Mouse (Mus musculus) layer of hippocampus, adult 8-10 months (tissue): ENCODE data around the gene Tmem9. TPM values are rescaled to one million over a fixed set of nuclear protein-coding genes. Genes with fewer than 3 reads are reported as not detected.
A peak's percentile ranks its signal among the peaks of the same experiment; 100 is the strongest.

ENCODE experiments used
- DNase-seq, 2 experiments: peaks; one replicate each; pipeline ENCODE4 v3.0.0; 2022; ENCODE audit warnings: low spot score in 2 of 2
- total RNA-seq, 4 experiments: library from RNA; stranded (reverse); gene quantifications; 2 replicates each; pipeline ENCODE4 v1.2.4; 2022

Gene Tmem9
- 10 to 100 TPM; 71.4 to 79.2 (median 73.5) TPM for total RNA-seq

GRCm38 (mm10) chr1:136007211-136008158 is at the start of gene Tmem9:
Gene Tmem9, plus strand, starts transcription at chr1:136008150.
- peak; percentile 29 to 40 for DNase-seq

DNA sequence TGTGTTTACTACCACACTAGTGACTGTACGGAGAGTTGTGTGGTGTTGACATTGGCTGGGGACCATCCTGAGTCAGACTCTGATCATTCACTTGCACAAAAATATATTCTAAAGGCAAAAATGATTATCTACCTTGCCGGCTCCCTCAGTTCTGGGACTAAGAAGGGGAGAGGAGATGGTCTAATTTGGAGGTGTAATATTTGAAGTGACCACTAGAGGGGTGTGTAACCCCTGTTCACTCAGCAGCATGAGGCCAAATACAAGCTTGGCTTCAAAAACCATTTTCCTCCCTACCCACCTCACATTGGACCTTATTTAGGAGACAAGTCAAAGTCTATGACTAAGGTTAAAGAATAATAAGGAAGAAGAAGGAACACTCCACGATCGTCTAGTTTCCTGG is 49.5 kb upstream of the Tmem9 start:
- DNase-seq = no peak

- no peak for DNase-seq
Measured at GRCm38 (mm10) chr1:135963177-135963576, 44.8 kb upstream of the Tmem9 start.

DNA sequence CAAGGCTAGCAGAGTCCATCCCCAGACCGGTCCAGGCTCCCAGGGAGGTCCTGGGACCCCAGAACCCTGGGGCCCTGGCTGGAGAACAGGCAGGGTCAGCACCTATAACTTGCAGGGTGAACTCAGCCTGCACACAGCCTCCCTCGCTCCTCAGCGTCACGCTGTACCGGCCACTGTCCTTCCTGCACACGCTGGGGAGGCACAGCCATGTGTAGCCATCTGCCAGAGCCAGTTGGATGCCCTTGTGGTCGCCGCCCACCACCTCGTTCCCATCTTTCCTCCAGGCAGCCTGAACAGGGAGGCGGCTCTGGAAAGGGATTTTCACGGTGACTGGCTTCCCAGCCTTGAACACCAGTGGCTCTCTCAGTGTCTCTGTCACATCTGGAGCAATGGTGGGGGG is 43.4 kb upstream of the Tmem9 start:
- DNase-seq = no peak

DNA sequence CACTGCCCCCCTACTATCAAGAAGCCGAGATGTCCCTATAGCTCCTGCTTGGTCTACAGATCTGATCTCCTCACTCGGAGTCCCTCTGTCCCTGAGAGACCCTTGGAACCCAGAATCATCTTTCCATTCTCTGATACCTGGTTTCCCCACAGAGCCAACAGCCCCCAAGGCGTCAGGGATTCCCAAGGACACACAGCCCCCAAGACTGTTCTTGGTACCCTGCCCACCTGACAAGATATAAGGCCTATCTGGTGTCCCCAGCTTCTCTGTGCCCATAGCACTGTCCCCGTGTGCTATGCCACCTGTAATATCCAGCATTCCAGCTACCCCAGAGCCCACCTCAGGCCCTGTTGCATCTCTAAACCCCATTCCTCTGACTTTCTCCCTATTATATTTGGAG is 40.2 kb upstream of the Tmem9 start:
- DNase-seq = no peak

- no peak for DNase-seq
Measured at GRCm38 (mm10) chr1:135970486-135970885, 37.5 kb upstream of the Tmem9 start.

DNA sequence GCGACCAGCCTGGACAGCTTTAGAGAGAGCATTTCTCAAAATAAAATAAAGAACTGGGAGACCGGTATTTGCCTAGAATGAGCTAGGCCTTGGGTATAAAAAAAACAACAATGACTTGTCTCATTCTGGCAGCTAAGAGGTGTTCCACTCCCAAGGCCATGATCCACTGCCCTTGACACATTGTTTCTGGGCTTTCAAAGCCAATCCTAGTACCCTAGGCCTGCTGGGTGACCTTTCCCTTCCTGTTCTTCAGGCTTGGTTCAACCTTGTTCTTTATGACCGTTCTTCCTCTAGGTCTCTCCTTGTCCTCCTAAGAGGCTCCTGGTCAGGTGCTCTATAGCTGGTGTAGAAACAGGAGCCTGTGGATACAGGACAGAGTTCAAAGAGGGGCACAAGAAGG is 35.4 kb upstream of the Tmem9 start:
- DNase-seq = no peak

DNA sequence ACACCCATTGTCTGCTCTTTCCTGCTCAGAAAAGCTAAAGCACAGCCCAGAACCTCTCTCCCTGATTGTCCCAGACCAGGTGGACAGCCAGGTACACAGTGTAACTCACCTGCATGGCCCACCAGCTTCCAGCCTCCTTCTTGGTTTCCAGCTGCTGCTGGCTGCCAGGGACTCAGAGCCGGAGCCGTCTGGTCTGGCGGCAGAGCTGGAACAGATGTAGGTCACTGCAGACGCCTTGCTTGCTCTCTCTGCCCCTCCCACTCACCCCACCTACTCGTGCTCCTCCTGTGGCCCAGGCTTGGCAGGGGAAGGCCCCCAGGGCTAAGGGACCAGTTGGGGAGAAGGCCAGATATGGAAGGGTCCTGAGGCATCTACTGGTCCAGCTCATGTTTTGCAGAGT is 23.8 kb upstream of the Tmem9 start:
- DNase-seq = no peak

DNA sequence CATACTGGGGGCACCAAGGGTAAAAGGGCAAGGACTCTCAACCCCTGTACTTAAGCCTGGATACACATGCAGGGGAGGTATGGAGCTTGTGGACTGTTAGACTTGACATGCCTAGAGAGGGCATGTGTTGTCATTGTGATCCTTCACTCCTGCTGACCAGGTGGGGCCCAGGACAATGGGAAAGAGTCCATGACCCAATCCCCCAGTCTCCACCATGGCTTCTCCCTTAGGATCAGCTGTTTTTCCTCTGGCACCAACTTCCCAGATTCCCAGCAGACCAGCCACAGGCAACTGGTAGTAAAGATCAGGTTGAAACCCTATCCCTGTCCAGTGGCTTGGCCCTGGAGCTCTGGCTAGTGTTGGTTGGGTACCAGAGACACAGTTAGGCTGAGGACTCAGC is 18.1 kb upstream of the Tmem9 start:
- DNase-seq = no peak

DNA sequence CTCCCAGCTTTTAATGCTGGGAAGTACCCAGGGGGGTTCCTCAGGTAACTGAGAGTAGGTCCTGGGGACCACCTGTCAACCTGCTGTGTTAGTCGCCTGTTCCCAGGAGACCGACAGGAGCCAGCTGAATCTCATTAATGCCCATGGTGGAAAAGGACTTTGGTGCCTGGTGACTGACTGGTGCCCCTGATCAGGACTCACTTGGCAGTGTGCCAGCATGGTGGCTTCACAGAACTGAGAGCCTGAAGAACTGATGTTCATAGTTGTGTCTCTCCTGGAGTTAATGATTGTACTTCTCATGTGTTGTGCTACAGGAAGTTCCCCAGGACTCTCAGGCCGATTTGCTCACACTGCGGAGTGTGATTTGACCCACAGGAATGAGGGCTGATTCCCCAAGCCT is 14.5 kb upstream of the Tmem9 start:
- DNase-seq = no peak

DNA sequence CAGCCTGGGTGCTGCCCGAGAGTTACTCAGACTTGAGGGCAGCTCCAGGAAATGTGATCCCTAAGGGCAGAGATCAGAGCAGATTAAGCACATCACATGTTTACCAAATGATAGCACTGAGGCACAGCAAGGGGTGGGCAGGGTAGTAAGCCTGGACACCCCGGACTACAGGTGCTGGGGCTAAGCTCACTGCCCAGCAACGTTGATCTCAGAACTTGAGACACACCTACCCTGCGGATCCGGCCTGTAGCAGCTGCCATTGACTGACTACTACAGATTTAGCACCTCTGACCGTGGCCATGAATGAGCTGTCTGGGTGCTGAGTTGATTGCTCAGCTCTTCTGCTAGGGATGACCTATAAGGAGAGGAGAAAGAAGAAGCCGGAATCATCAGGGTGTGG is 10.4 kb upstream of the Tmem9 start:
- DNase-seq = no peak

DNA sequence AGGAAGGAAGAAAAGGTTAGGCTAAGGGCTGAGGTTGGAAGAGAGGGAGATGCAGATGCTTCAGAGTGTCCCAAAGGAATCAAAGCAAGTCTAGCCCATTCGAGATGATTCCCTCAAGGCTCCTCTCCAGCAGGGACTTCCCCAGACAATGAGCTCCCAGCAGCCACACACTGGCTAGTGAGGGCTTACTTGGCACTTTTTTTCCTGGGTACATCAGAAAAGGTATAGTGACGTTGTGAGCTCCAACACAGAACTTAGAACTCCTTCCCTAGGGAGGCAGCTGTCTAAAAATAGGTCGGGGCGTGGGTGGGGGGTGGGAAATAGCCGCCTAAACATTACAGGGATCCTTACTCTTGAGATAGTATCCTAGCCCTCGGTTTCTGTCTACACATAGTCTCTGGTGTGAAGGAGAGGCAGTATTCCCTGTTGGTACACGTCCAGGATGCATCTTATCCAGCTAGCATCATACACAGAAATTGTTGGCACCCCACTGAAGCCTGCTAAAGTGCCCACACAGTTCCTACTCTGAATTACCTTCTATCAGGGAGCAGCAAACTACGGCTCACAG is 8.1 kb upstream of the Tmem9 start:
- no peak for DNase-seq

DNA sequence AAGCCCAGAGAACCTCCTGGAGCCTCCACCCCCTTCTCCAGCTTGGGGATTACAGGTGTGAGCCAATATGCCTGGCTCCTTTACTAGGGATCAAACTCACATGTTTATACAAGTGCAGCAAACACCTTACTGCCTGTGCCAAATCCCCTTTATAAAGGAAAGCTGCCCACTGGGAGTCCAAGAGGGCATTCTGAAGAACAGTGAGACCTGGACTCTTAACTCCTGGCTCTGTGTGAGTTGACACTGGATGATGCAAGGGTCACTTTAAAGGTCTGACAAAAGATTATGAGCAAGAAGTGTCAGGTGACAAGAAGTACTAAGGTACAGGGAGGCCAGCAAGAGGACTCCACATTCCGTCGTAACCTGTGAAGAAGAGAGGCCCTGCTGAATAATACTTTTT is 6.5 kb upstream of the Tmem9 start:
- DNase-seq = no peak

DNA sequence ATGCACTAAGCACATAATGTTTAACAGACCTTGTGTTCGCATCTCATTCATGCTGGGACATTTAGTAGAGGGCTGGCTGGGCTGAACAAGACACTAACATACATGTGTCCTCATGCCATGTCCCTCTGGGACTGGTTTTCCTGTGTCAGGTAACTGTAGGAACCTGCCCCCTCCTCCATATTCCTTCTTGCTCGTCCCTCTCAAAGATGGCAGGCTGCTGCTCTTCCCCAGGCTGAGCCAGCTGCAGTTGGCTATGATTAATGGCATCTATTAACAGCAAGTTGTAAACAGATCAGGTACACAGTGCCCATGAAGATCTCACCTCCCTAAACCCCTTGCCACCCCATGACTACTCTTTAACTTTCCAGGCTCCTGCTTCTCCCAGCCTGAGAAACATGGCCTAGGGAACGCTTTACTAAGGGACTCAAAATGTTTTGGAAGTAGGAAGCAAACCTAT is 1.6 kb upstream of the Tmem9 start, which contains the start of gene Igfn1:
Igfn1 (minus strand) TSS at position 51 of the 457 bp plus-strand sequence.
- no peak for DNase-seq

- DNase-seq = no peak
Measured at GRCm38 (mm10) chr1:136008159-136008533, 196 bp downstream of the Tmem9 start.

GRCm38 (mm10) chr1:136010247-136010646 is 2.3 kb downstream of the Tmem9 start:
- DNase-seq = no peak

GRCm38 (mm10) chr1:136013513-136013912 is 5.6 kb downstream of the Tmem9 start:
- no peak for DNase-seq

DNA sequence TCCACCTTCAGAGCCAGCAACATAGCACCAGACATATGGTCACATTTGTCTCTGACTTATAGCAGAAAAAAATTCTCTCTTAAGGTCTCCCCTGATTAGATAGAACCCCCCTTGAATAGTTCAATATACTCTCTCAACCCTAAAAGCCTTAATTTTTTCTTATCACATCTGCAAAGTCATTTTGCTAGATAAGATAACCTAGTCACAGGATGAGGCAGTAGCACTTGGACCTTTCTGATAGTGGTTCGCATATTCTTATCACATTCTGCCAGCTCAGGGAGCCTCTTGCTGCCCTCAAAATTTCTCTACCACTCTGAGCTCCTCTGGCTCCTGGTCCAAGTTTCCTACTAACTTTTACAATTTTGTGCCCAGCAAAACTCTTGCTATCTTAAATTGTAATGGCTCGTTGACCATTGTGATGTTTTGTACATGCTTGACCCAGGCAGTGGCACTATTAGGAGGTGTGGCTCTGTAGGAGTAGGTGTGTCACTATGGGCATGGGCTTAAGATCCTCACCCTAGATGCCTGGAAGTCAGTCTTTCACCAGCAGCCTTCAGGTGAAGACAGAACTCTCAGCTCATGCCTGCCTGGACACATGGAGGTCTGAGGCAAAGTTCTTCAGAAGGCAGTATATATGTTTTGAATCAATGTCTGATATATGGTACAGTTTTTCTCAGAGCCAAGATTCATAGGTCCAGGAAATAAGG is 7.0 kb downstream of the Tmem9 start:
- DNase-seq = no peak

GRCm38 (mm10) chr1:136017307-136017706 is 9.4 kb downstream of the Tmem9 start:
- DNase-seq = no peak

- DNase-seq = peak; percentile 93
Measured at GRCm38 (mm10) chr1:136017907-136018313, 10.0 kb downstream of the Tmem9 start.

- no peak for DNase-seq
Measured at GRCm38 (mm10) chr1:136018390-136019189, 10.6 kb downstream of the Tmem9 start.
